Comparison of ENCODE assay signal across 16 mouse cellular contexts in the genomic region with DNA sequence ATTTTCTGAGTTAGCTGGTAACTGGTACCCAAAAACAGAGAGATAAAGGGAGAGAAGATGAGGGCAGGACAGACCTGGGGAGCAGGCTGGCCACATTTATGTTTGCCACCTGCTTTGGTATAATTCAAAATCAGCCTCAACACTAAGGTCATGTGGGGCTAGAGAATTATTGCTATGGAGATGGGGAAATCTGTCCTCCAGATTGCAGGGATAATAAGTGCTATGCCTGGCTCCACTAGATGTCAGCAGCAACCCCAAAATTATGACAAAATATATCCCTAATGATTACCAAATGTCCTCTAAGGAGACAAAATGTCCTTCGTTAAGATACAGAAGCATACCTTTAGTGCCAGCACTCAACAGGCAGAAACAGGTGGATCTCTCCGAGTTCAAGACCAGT.
DNase-seq lines count a peak whose midpoint lies in the region; ATAC-seq and TF ChIP-seq lines count a peak whose summit lies in the region.
"Had no signal": no experiment of that assay in that cellular context is flagged by ENCODE, and none has a peak within 500 bp of the region (broad histone marks: within the 10 kb centered on the region; RNA-seq: fewer than 3 reads in every experiment).

No protein-coding gene starts in this region.

- no peaks in the 10 kb centered on the region; the same call in 1 of the 2 replicates for H3K4me1 ChIP-seq in heart, adult 2 months (ENCODE audit: control insufficient read depth, insufficient read depth, low read length)
- no peaks in the 10 kb centered on the region for H3K4me1 ChIP-seq in heart, embryonic 12.5 days (replicated peaks)
- H3K4me1 ChIP-seq in limb, embryonic 14.5 days (ENCODE audit: control insufficient read depth, insufficient read depth, low read length): no peaks in the 10 kb centered on the region; the same call in 1 of the 2 replicates
- peaks cover 8% of the 10 kb centered on the region; the same call in 1 of the 2 replicates for H3K4me1 ChIP-seq in limb, embryonic 10.5 days

- H3K27me3 ChIP-seq in heart, adult 2 months (ENCODE audit: control insufficient read depth, insufficient read depth, low read length): no peaks in the 10 kb centered on the region
- no peaks in the 10 kb centered on the region for H3K27me3 ChIP-seq in heart, embryonic 12.5 days (replicated peaks)
- no peaks in the 10 kb centered on the region for H3K27me3 ChIP-seq in limb, embryonic 14.5 days (ENCODE audit: control insufficient read depth, insufficient read depth, low read length)
- no peaks in the 10 kb centered on the region for H3K27me3 ChIP-seq in limb, embryonic 10.5 days (ENCODE audit: low read depth, poor library complexity, severe bottlenecking)
- H3K27me3 ChIP-seq: embryonic facial prominence, embryonic 13.5 days; midbrain, embryonic 13.5 days had no signal

- H3K36me3 ChIP-seq in heart, adult 2 months (ENCODE audit: control insufficient read depth, insufficient read depth, low read length): no peaks in the 10 kb centered on the region
- no peaks in the 10 kb centered on the region for H3K36me3 ChIP-seq in heart, embryonic 12.5 days
- H3K36me3 ChIP-seq in limb, embryonic 14.5 days (ENCODE audit: control insufficient read depth, insufficient read depth, low read length): no peaks in the 10 kb centered on the region
- no peaks in the 10 kb centered on the region for H3K36me3 ChIP-seq in limb, embryonic 10.5 days
- H3K36me3 ChIP-seq: embryonic facial prominence, embryonic 13.5 days; hindbrain, embryonic 10.5 days; midbrain, embryonic 13.5 days had no signal

- intact Hi-C loops in heart, adult 2 months (cut with DNase I): loop anchor here (5.0 kb wide), 2 partner anchors 159 to 324 kb away; no protein-coding TSS in a partner anchor

- WGBS in heart, adult 2 months: 73% methylated on average over 2 of the region's 2 CpGs
- 75% methylated on average over 2 of the region's 2 CpGs for WGBS in heart, embryonic 12.5 days
- WGBS in limb, embryonic 14.5 days: 56% methylated on average over 2 of the region's 2 CpGs
- WGBS in limb, embryonic 10.5 days: 77% methylated on average over 2 of the region's 2 CpGs

- peak; percentile 45 for TF ChIP-seq CTCF in heart, adult 2 months (IDR thresholded peaks at IDR 0.05)

- H3K9ac ChIP-seq in heart, adult 2 months (ENCODE audit: low read depth, low read length): no peak overlapping the region
- H3K9ac ChIP-seq in heart, embryonic 12.5 days: no peak overlapping the region
- no peak overlapping the region for H3K9ac ChIP-seq in limb, embryonic 14.5 days (ENCODE audit: low read depth, low read length, severe bottlenecking)
- H3K9ac ChIP-seq: embryonic facial prominence, embryonic 13.5 days; midbrain, embryonic 13.5 days had no signal

- no peak for DNase-seq in heart, adult 2 months
- DNase-seq in limb, embryonic 14.5 days (ENCODE audit: low spot score): peak; percentile 9
- no peak for DNase-seq in limb, embryonic 10.5 days (ENCODE audit: low spot score)
- DNase-seq in 3T3-L1 (ENCODE audit: low read depth, low spot score): peak; percentile 32
- DNase-seq in brain, adult 2 months (ENCODE audit: low read depth, low spot score): peak; percentile 40
- DNase-seq in testis, postnatal 10 days (ENCODE audit: low spot score): no peak
- no peak for DNase-seq in kidney, postnatal 10 days
- DNase-seq: B cell, adult 2 months; cerebellum, adult 18-20 months; retina, postnatal 1 day; thymus, adult 18-20 months had no signal

- TF ChIP-seq POLR2A in heart, adult 2 months (IDR thresholded peaks at IDR 0.05; ENCODE audit: insufficient read depth, low read depth, low read length): no peak
- no peak for TF ChIP-seq POLR2A in limb, embryonic 14.5 days (IDR thresholded peaks at IDR 0.05; ENCODE audit: borderline replicate concordance, extremely low read depth, insufficient read depth, insufficient read length)

- no peak for ATAC-seq in heart, embryonic 12.5 days (ENCODE audit: insufficient number of reproducible peaks, low FRiP score)
- no peak for ATAC-seq in limb, embryonic 14.5 days (ENCODE audit: low FRiP score, low read depth)
- ATAC-seq: inflammation-experienced regulatory T-cells, adult 6 months; midbrain, embryonic 13.5 days had no signal

- no peaks in the 10 kb centered on the region for H3K9me3 ChIP-seq in heart, embryonic 12.5 days (replicated peaks)
- no peaks in the 10 kb centered on the region for H3K9me3 ChIP-seq in limb, embryonic 14.5 days (ENCODE audit: control insufficient read depth, low read length)
- H3K9me3 ChIP-seq in limb, embryonic 10.5 days (replicated peaks): no peaks in the 10 kb centered on the region
- H3K9me3 ChIP-seq: embryonic facial prominence, embryonic 13.5 days; hindbrain, embryonic 10.5 days; midbrain, embryonic 13.5 days had no signal

- no peak overlapping the region for H3K4me3 ChIP-seq in heart, adult 2 months
- no peak overlapping the region for H3K4me3 ChIP-seq in heart, embryonic 12.5 days
- H3K4me3 ChIP-seq in limb, embryonic 14.5 days (replicated peaks; ENCODE audit: low read length): no peak overlapping the region
- no peak overlapping the region for H3K4me3 ChIP-seq in limb, embryonic 10.5 days
- H3K4me3 ChIP-seq: embryonic facial prominence, embryonic 13.5 days; hindbrain, embryonic 10.5 days; midbrain, embryonic 13.5 days had no signal

- no peak for TF ChIP-seq EP300 in heart, adult 2 months (IDR thresholded peaks at IDR 0.05; ENCODE audit: insufficient read depth, low read depth, low read length)

- no peak overlapping the region for H3K27ac ChIP-seq in heart, adult 2 months
- H3K27ac ChIP-seq in heart, embryonic 12.5 days (ENCODE audit: poor library complexity, severe bottlenecking): no peak overlapping the region
- no peak overlapping the region for H3K27ac ChIP-seq in limb, embryonic 14.5 days (replicated peaks; ENCODE audit: low read depth, low read length)
- H3K27ac ChIP-seq in limb, embryonic 10.5 days: no peak overlapping the region
- H3K27ac ChIP-seq: embryonic facial prominence, embryonic 13.5 days; hindbrain, embryonic 10.5 days; midbrain, embryonic 13.5 days had no signal

- H3K4me2 ChIP-seq in heart, embryonic 12.5 days: no peak overlapping the region
- H3K4me2 ChIP-seq in limb, embryonic 14.5 days (replicated peaks; ENCODE audit: low read depth, low read length, severe bottlenecking): no peak overlapping the region
- H3K4me2 ChIP-seq: embryonic facial prominence, embryonic 13.5 days; midbrain, embryonic 13.5 days had no signal

- no peaks in the 10 kb centered on the region for H3K79me2 ChIP-seq in heart, adult 2 months (replicated peaks; ENCODE audit: control insufficient read depth, insufficient read depth, low read length)

Comparison
In these comparisons a context has a peak if more than half of its experiments do, and no peak if none do; other contexts are left out.
1. DNase-seq: peak in limb, embryonic 14.5 days (single experiment), 3T3-L1 (single experiment) and brain, adult 2 months (single experiment); none in heart, adult 2 months (0 of 2), limb, embryonic 10.5 days (single experiment), testis, postnatal 10 days (single experiment) and kidney, postnatal 10 days (single experiment).